Mouse (Mus musculus): ENCODE data around the gene Ocln. TPM values are rescaled to one million over a fixed set of nuclear protein-coding genes. Genes with fewer than 3 reads are reported as not detected.
A peak's percentile ranks its signal among the peaks of the same experiment; 100 is the strongest.

Gene Ocln
- polyA plus RNA-seq, 1 experiment from 2014 or later = 2.7 TPM

GRCm38 (mm10) chr13:100552009-100552368 is 529 bp downstream of the Ocln start:
- peak overlapping the region; percentile 60 for H3K4me3 ChIP-seq (ENCODE audit: low read length)
- H3K4me2 ChIP-seq (ENCODE audit: low read depth, low read length) = peak overlapping the region; percentile 100
- no peaks in the 10 kb centered on the region for H3K9me3 ChIP-seq (replicated peaks; ENCODE audit: control insufficient read depth, low read length)
- H3K27ac ChIP-seq (ENCODE audit: low read length) = no peak overlapping the region
- peaks cover 34% of the 10 kb centered on the region for H3K27me3 ChIP-seq (ENCODE audit: control insufficient read depth, insufficient read depth, low read length)
- H3K9ac ChIP-seq (ENCODE audit: low read length) = peak overlapping the region; percentile 38
- ATAC-seq (replicated peaks; ENCODE audit: extremely low read depth, insufficient read depth, low FRiP score) = no peak
- H3K4me1 ChIP-seq (ENCODE audit: control insufficient read depth, insufficient read depth, low read length) = peaks cover 10% of the 10 kb centered on the region
- 0% methylated on average over 31 of the region's 35 CpGs for WGBS
- H3K36me3 ChIP-seq (ENCODE audit: control insufficient read depth, insufficient read depth) = no peaks in the 10 kb centered on the region

GRCm38 (mm10) chr13:100551371-100552008 is 1.0 kb downstream of the Ocln start:
- no peaks in the 10 kb centered on the region for H3K9me3 ChIP-seq (replicated peaks; ENCODE audit: control insufficient read depth, low read length)
- peaks cover 10% of the 10 kb centered on the region for H3K4me1 ChIP-seq (ENCODE audit: control insufficient read depth, insufficient read depth, low read length)
- no peak overlapping the region for H3K27ac ChIP-seq (ENCODE audit: low read length)
- H3K36me3 ChIP-seq (ENCODE audit: control insufficient read depth, insufficient read depth) = no peaks in the 10 kb centered on the region
- peaks cover 34% of the 10 kb centered on the region for H3K27me3 ChIP-seq (ENCODE audit: control insufficient read depth, insufficient read depth, low read length)
- ATAC-seq (replicated peaks; ENCODE audit: extremely low read depth, insufficient read depth, low FRiP score) = 0 out of 2 replicates have a peak, but pooled peaks have one; percentile 32
- H3K4me2 ChIP-seq (ENCODE audit: low read depth, low read length) = peak overlapping the region; percentile 100
- peak overlapping the region; percentile 38 for H3K9ac ChIP-seq (ENCODE audit: low read length)
- 2% methylated on average over 41 of the region's 41 CpGs for WGBS
- H3K4me3 ChIP-seq (ENCODE audit: low read length) = peak overlapping the region; percentile 60

- ATAC-seq (replicated peaks; ENCODE audit: extremely low read depth, insufficient read depth, low FRiP score) = no peak
- Histone ChIP-seq H3K4me1 (ENCODE audit: control insufficient read depth, insufficient read depth, low read length) (peaks cover 3% of the 10 kb centered on the region; the same call in 1 of the 2 replicates), H3K4me3 (ENCODE audit: low read length) (no peak overlapping the region), H3K9me3 (replicated peaks; ENCODE audit: control insufficient read depth, low read length) (no peaks in the 10 kb centered on the region), H3K27me3 (ENCODE audit: control insufficient read depth, insufficient read depth, low read length) (peaks cover 27% of the 10 kb centered on the region), H3K36me3 (ENCODE audit: control insufficient read depth, insufficient read depth) (no peaks in the 10 kb centered on the region), H3K4me2 (ENCODE audit: low read depth, low read length) (no peak overlapping the region), H3K27ac (ENCODE audit: low read length) (no peak overlapping the region), H3K9ac (ENCODE audit: low read length) (no peak overlapping the region)
- WGBS = 79% methylated on average over 5 of the region's 5 CpGs
These were observed 5.2 kb downstream of the Ocln start for GRCm38 (mm10) chr13:100547269-100547668.

- no peak overlapping the region for H3K27ac ChIP-seq (ENCODE audit: low read length)
- no peaks in the 10 kb centered on the region for H3K9me3 ChIP-seq (replicated peaks; ENCODE audit: control insufficient read depth, low read length)
- no peak overlapping the region for H3K4me3 ChIP-seq (ENCODE audit: low read length)
- H3K9ac ChIP-seq (ENCODE audit: low read length) = no peak overlapping the region
- no peaks in the 10 kb centered on the region for H3K4me1 ChIP-seq (ENCODE audit: control insufficient read depth, insufficient read depth, low read length)
- WGBS = 56% methylated on average over 3 of the region's 3 CpGs
- H3K36me3 ChIP-seq (ENCODE audit: control insufficient read depth, insufficient read depth) = no peaks in the 10 kb centered on the region
- no peak for ATAC-seq (replicated peaks; ENCODE audit: extremely low read depth, insufficient read depth, low FRiP score)
- no peak overlapping the region for H3K4me2 ChIP-seq (ENCODE audit: low read depth, low read length)
- peaks cover 9% of the 10 kb centered on the region for H3K27me3 ChIP-seq (ENCODE audit: control insufficient read depth, insufficient read depth, low read length)
These were observed 7.0 kb downstream of the Ocln start for GRCm38 (mm10) chr13:100545510-100545909.

- Histone ChIP-seq H3K9me3 (replicated peaks; ENCODE audit: control insufficient read depth, low read length) (no peaks in the 10 kb centered on the region), H3K9ac (ENCODE audit: low read length) (no peak overlapping the region), H3K4me3 (ENCODE audit: low read length) (no peak overlapping the region), H3K27ac (ENCODE audit: low read length) (no peak overlapping the region), H3K4me1 (ENCODE audit: control insufficient read depth, insufficient read depth, low read length) (no peaks in the 10 kb centered on the region), H3K4me2 (ENCODE audit: low read depth, low read length) (no peak overlapping the region), H3K27me3 (ENCODE audit: control insufficient read depth, insufficient read depth, low read length) (no peaks in the 10 kb centered on the region), H3K36me3 (ENCODE audit: control insufficient read depth, insufficient read depth) (no peaks in the 10 kb centered on the region)
- ATAC-seq (replicated peaks; ENCODE audit: extremely low read depth, insufficient read depth, low FRiP score) = no peak
- 65% methylated on average over 4 of the region's 4 CpGs for WGBS
These were observed 8.3 kb downstream of the Ocln start for GRCm38 (mm10) chr13:100544220-100544662.

GRCm38 (mm10) chr13:100543011-100543767 is 9.3 kb downstream of the Ocln start:
- H3K9me3 ChIP-seq (replicated peaks; ENCODE audit: control insufficient read depth, low read length) = no peaks in the 10 kb centered on the region
- no peak overlapping the region for H3K4me3 ChIP-seq (ENCODE audit: low read length)
- H3K36me3 ChIP-seq (ENCODE audit: control insufficient read depth, insufficient read depth) = no peaks in the 10 kb centered on the region
- H3K27me3 ChIP-seq (ENCODE audit: control insufficient read depth, insufficient read depth, low read length) = no peaks in the 10 kb centered on the region
- H3K4me2 ChIP-seq (ENCODE audit: low read depth, low read length) = no peak overlapping the region
- 52% methylated on average over 10 of the region's 10 CpGs for WGBS
- ATAC-seq (replicated peaks; ENCODE audit: extremely low read depth, insufficient read depth, low FRiP score) = no peak
- H3K4me1 ChIP-seq (ENCODE audit: control insufficient read depth, insufficient read depth, low read length) = no peaks in the 10 kb centered on the region
- no peak overlapping the region for H3K27ac ChIP-seq (ENCODE audit: low read length)
- no peak overlapping the region for H3K9ac ChIP-seq (ENCODE audit: low read length)

- ATAC-seq (replicated peaks; ENCODE audit: extremely low read depth, insufficient read depth, low FRiP score) = no peak
- Histone ChIP-seq H3K4me1 (ENCODE audit: control insufficient read depth, insufficient read depth, low read length) (no peaks in the 10 kb centered on the region), H3K9me3 (replicated peaks; ENCODE audit: control insufficient read depth, low read length) (no peaks in the 10 kb centered on the region)
These were observed 16.4 kb downstream of the Ocln start for GRCm38 (mm10) chr13:100536149-100536548.

GRCm38 (mm10) chr13:100532788-100533365 is 19.6 kb downstream of the Ocln start:
- 43% methylated on average over 6 of the region's 6 CpGs for WGBS
- no peaks in the 10 kb centered on the region for H3K4me1 ChIP-seq (ENCODE audit: control insufficient read depth, insufficient read depth, low read length)
- no peaks in the 10 kb centered on the region for H3K9me3 ChIP-seq (replicated peaks; ENCODE audit: control insufficient read depth, low read length)
- H3K4me2 ChIP-seq (ENCODE audit: low read depth, low read length) = no peak overlapping the region
- H3K9ac ChIP-seq (ENCODE audit: low read length) = no peak overlapping the region
- H3K4me3 ChIP-seq (ENCODE audit: low read length) = no peak overlapping the region
- ATAC-seq (replicated peaks; ENCODE audit: extremely low read depth, insufficient read depth, low FRiP score) = no peak
- no peaks in the 10 kb centered on the region for H3K36me3 ChIP-seq (ENCODE audit: control insufficient read depth, insufficient read depth)
- H3K27ac ChIP-seq (ENCODE audit: low read length) = no peak overlapping the region
- H3K27me3 ChIP-seq (ENCODE audit: control insufficient read depth, insufficient read depth, low read length) = no peaks in the 10 kb centered on the region

More at GRCm38 (mm10) chr13:100536149-100536548, 16.4 kb downstream of the Ocln start:
- Histone ChIP-seq H3K36me3 (ENCODE audit: control insufficient read depth, insufficient read depth) (no peaks in the 10 kb centered on the region), H3K4me2 (ENCODE audit: low read depth, low read length) (no peak overlapping the region), H3K9ac (ENCODE audit: low read length) (no peak overlapping the region), H3K27ac (ENCODE audit: low read length) (no peak overlapping the region), H3K4me3 (ENCODE audit: low read length) (no peak overlapping the region), H3K27me3 (ENCODE audit: control insufficient read depth, insufficient read depth, low read length) (no peaks in the 10 kb centered on the region)
- 60% methylated on average over 3 of the region's 3 CpGs for WGBS

GRCm38 (mm10) chr13:100526649-100527038 is 25.9 kb downstream of the Ocln start:
- Histone ChIP-seq H3K9ac (ENCODE audit: low read length) (no peak overlapping the region), H3K36me3 (ENCODE audit: control insufficient read depth, insufficient read depth) (no peaks in the 10 kb centered on the region), H3K4me1 (ENCODE audit: control insufficient read depth, insufficient read depth, low read length) (no peaks in the 10 kb centered on the region), H3K4me2 (ENCODE audit: low read depth, low read length) (no peak overlapping the region), H3K27ac (ENCODE audit: low read length) (no peak overlapping the region), H3K4me3 (ENCODE audit: low read length) (no peak overlapping the region), H3K27me3 (ENCODE audit: control insufficient read depth, insufficient read depth, low read length) (no peaks in the 10 kb centered on the region), H3K9me3 (replicated peaks; ENCODE audit: control insufficient read depth, low read length) (no peaks in the 10 kb centered on the region)
- no peak for ATAC-seq (replicated peaks; ENCODE audit: extremely low read depth, insufficient read depth, low FRiP score)
- 58% methylated on average over 6 of the region's 6 CpGs for WGBS
